Comparison of ENCODE assay signal across 18 mouse cellular contexts in the genomic region with DNA sequence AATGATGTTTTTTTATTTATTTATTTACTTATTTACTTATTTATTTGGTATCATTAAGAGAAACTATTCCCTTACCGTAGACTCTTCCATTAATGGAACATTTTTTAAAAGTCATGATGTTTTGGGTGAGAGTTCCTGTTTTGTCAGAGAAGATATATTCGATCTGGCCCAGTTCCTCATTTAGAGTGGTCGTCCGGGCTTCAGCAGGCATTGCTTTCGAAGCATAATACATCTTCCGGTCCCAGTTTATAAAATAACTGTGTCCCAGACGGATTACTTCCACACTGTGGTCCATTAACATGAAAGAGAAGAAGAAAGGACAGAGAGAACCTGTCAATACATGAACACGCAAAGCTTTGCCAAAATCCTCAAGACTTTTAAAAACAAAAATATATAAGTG.
DNase-seq lines count a peak whose midpoint lies in the region; ATAC-seq lines count a peak whose summit lies in the region.
"Had no signal": no experiment of that assay in that cellular context is flagged by ENCODE, and none has a peak within 500 bp of the region (broad histone marks: within the 10 kb centered on the region; RNA-seq: fewer than 3 reads in every experiment).

No protein-coding gene starts in this region.

- peak; percentile 7 for DNase-seq in A20 (ENCODE audit: low read depth, low spot score)
- DNase-seq in kidney, adult 9 months: no peak
- DNase-seq in lung, postnatal 36 days: no peak
- DNase-seq in cerebellum, adult 9-11 months: no peak
- DNase-seq: adrenal gland, adult 2 months; adrenal gland, postnatal 14 days; B cell, adult 2 months; cerebellum, adult 11-12 months; cerebellum, adult 8-10 months; cerebellum, postnatal 14 days; gastrocnemius, postnatal 25 days; heart, adult 2 months; heart, postnatal 14 days; heart, postnatal 4 days had no signal

- ATAC-seq in granulocyte monocyte progenitor cell, adult 5-6 weeks (replicated peaks; ENCODE audit: poor library complexity, severe bottlenecking): peak; percentile 65
- ATAC-seq in megakaryocyte, adult 5-6 weeks (ENCODE audit: poor library complexity, severe bottlenecking): peak; percentile 70
- ATAC-seq: forebrain, embryonic 15.5 days; Patski had no signal
